In genomic region chr2:11496601-11497031, GRCm38 (mm10) we compare ENCODE assay signal across 8 mouse cellular contexts. TPM values are rescaled to one million over a fixed set of nuclear protein-coding genes. Genes with fewer than 3 reads are reported as not detected.
DNase-seq lines count a peak whose midpoint lies in the region; ATAC-seq and TF ChIP-seq lines count a peak whose summit lies in the region.
"Had no signal": no experiment of that assay in that cellular context is flagged by ENCODE, and none has a peak within 500 bp of the region (broad histone marks: within the 10 kb centered on the region; RNA-seq: fewer than 3 reads in every experiment).

No protein-coding gene starts in this region.

- H3K9me3 ChIP-seq in lung, postnatal 0 days (ENCODE audit: low read length) = no peaks in the 10 kb centered on the region
- no peaks in the 10 kb centered on the region for H3K9me3 ChIP-seq in intestine, postnatal 0 days (ENCODE audit: control insufficient read depth)
- H3K9me3 ChIP-seq in forebrain, embryonic 11.5 days (ENCODE audit: control insufficient read depth, low read length) = no peaks in the 10 kb centered on the region
- H3K9me3 ChIP-seq: neural tube, embryonic 12.5 days had no signal

- H3K4me1 ChIP-seq in lung, postnatal 0 days (ENCODE audit: insufficient read depth, low read depth, low read length) = peaks cover 9% of the 10 kb centered on the region; the same call in 1 of the 2 replicates
- no peaks in the 10 kb centered on the region for H3K4me1 ChIP-seq in intestine, postnatal 0 days (replicated peaks; ENCODE audit: control insufficient read depth, insufficient read depth, low read length)
- 0 out of 2 replicates have a peak, but pooled peaks cover 2% of the 10 kb centered on the region for H3K4me1 ChIP-seq in forebrain, embryonic 11.5 days (replicated peaks; ENCODE audit: control insufficient read depth, insufficient read depth, low read length)

- peak; percentile 32 for DNase-seq in 3T3-L1 (ENCODE audit: low read depth, low spot score)
- DNase-seq in CD4-positive helper T cell, adult 2 months (ENCODE audit: low read depth, low spot score) = peak; percentile 26
- peak; percentile 45 to 49 for DNase-seq in heart, postnatal 36 days
- DNase-seq in lung, postnatal 0 days (ENCODE audit: low spot score) = peak; percentile 78
- no peak for DNase-seq in forebrain, embryonic 11.5 days (ENCODE audit: low spot score)
- DNase-seq in thymus, postnatal 36 days = no peak

- no peak for TF ChIP-seq CTCF in lung, postnatal 0 days (IDR thresholded peaks at IDR 0.05)
- no peak for TF ChIP-seq CTCF in intestine, postnatal 0 days (IDR thresholded peaks at IDR 0.05; ENCODE audit: low read depth)

- no peak overlapping the region for H3K9ac ChIP-seq in lung, postnatal 0 days (replicated peaks; ENCODE audit: low read depth)
- no peak overlapping the region for H3K9ac ChIP-seq in intestine, postnatal 0 days (ENCODE audit: low read depth, low read length)
- no peak overlapping the region for H3K9ac ChIP-seq in forebrain, embryonic 11.5 days (ENCODE audit: low read length)
- H3K9ac ChIP-seq: neural tube, embryonic 12.5 days had no signal

- WGBS in lung, postnatal 0 days = 53% methylated on average over 3 of the region's 3 CpGs
- 75% methylated on average over 3 of the region's 3 CpGs for WGBS in intestine, postnatal 0 days
- whole genome bisulfite sequencing in forebrain, embryonic 11.5 days = 86% methylated on average over 3 of the region's 3 CpGs

- intact Hi-C loops in heart, postnatal 36 days (cut with DNase I) = no loop called here

- 0 out of 2 replicates have a peak, but pooled peaks cover 7% of the 10 kb centered on the region for H3K36me3 ChIP-seq in lung, postnatal 0 days (ENCODE audit: insufficient read depth, low read length)
- peaks cover 38% of the 10 kb centered on the region for H3K36me3 ChIP-seq in intestine, postnatal 0 days (ENCODE audit: control insufficient read depth, insufficient read depth)
- peaks cover 5% of the 10 kb centered on the region; the same call in 1 of the 2 replicates for H3K36me3 ChIP-seq in forebrain, embryonic 11.5 days (ENCODE audit: control insufficient read depth, insufficient read depth, low read length)

- TF ChIP-seq EP300 in lung, postnatal 0 days (IDR thresholded peaks at IDR 0.05) = no peak

- no peaks in the 10 kb centered on the region for H3K27me3 ChIP-seq in lung, postnatal 0 days (replicated peaks; ENCODE audit: insufficient read depth, low read length)
- no peaks in the 10 kb centered on the region for H3K27me3 ChIP-seq in intestine, postnatal 0 days (replicated peaks; ENCODE audit: control insufficient read depth, insufficient read depth, low read length)
- no peaks in the 10 kb centered on the region for H3K27me3 ChIP-seq in forebrain, embryonic 11.5 days (ENCODE audit: control insufficient read depth, insufficient read depth, low read length)
- H3K27me3 ChIP-seq: neural tube, embryonic 12.5 days had no signal

- H3K4me2 ChIP-seq in lung, postnatal 0 days (replicated peaks; ENCODE audit: low read depth, low read length) = no peak overlapping the region
- H3K4me2 ChIP-seq in intestine, postnatal 0 days (replicated peaks; ENCODE audit: low read depth) = no peak overlapping the region
- H3K4me2 ChIP-seq in forebrain, embryonic 11.5 days (ENCODE audit: low read depth, low read length, severe bottlenecking) = no peak overlapping the region
- H3K4me2 ChIP-seq: neural tube, embryonic 12.5 days had no signal

- H3K27ac ChIP-seq in lung, postnatal 0 days (ENCODE audit: low read length) = no peak overlapping the region
- no peak overlapping the region for H3K27ac ChIP-seq in intestine, postnatal 0 days (ENCODE audit: low read depth, low read length)
- no peak overlapping the region for H3K27ac ChIP-seq in forebrain, embryonic 11.5 days (ENCODE audit: low read depth, low read length)
- H3K27ac ChIP-seq: neural tube, embryonic 12.5 days had no signal

- no peak for ATAC-seq in lung, postnatal 0 days
- no peak for ATAC-seq in intestine, postnatal 0 days
- ATAC-seq in forebrain, embryonic 11.5 days (replicated peaks; ENCODE audit: low FRiP score) = no peak

- H3K4me3 ChIP-seq in lung, postnatal 0 days (ENCODE audit: low read depth, low read length) = no peak overlapping the region
- no peak overlapping the region for H3K4me3 ChIP-seq in intestine, postnatal 0 days (ENCODE audit: low read depth, low read length)
- H3K4me3 ChIP-seq in forebrain, embryonic 11.5 days (ENCODE audit: low read depth, low read length) = no peak overlapping the region
- H3K4me3 ChIP-seq: neural tube, embryonic 12.5 days had no signal

RNA-seq across cellular contexts. Expression of gene Pfkfb3, which starts 57.3 kb away (rescaled TPM):
- 10 to 100 TPM in 1 of 2 experiments, 1 to 10 TPM in 1; 8.1 to 10.9 TPM for total RNA-seq in heart, postnatal 36 days (2021)
- 17.7 and 18.3 TPM in 2 replicates for polyA plus RNA-seq in lung, postnatal 0 days (2015; fragmentation: Nextera tagmentation; extraction: Ambion mirVana)
- 12.7 and 13.4 TPM in 2 replicates for polyA plus RNA-seq in intestine, postnatal 0 days (2015; fragmentation: Nextera tagmentation; extraction: Ambion mirVana)
- 14.1 and 18.4 TPM in 2 replicates for polyA plus RNA-seq in forebrain, embryonic 11.5 days (2014; fragmentation: Nextera tagmentation; extraction: Ambion mirVana)

Comparison
In these comparisons a context has a peak if more than half of its experiments do, and no peak if none do; other contexts are left out.
1. DNase-seq: peak in 3T3-L1 (single experiment), CD4-positive helper T cell, adult 2 months (single experiment), heart, postnatal 36 days (2 of 2) and lung, postnatal 0 days (single experiment); none in forebrain, embryonic 11.5 days (single experiment) and thymus, postnatal 36 days (0 of 2).